Mouse (Mus musculus): ENCODE data around the gene P4hb. TPM values are rescaled to one million over a fixed set of nuclear protein-coding genes. Genes with fewer than 3 reads are reported as not detected.

P4hb gene
- polyA plus RNA-seq, 1 experiment from 2014 or later, result 442 TPM

- Histone ChIP-seq H3K79me2 (ENCODE audit: inconsistent target) (peaks cover 44% of the 10 kb centered on the region), H3K4me3 (ENCODE audit: inconsistent target) (peak overlapping the region; percentile 69), H3K27ac (peak overlapping the region; percentile 83), H3K36me3 (ENCODE audit: inconsistent target) (peaks cover 13% of the 10 kb centered on the region)
- WGBS (ENCODE audit: missing documents), result 13% methylated on average over 7 of the region's 7 CpGs
Measured at GRCm38 (mm10) chr11:120548786-120549167, 24.3 kb downstream of the P4hb start.

GRCm38 (mm10) chr11:120548214-120548613 is 24.8 kb downstream of the P4hb start:
- H3K4me3 ChIP-seq (ENCODE audit: inconsistent target), result peak overlapping the region; percentile 69
- peaks cover 44% of the 10 kb centered on the region for H3K79me2 ChIP-seq (ENCODE audit: inconsistent target)
- H3K27ac ChIP-seq, result peak overlapping the region; percentile 83
- WGBS (ENCODE audit: missing documents), result 88% methylated on average over 3 of the region's 3 CpGs
- H3K36me3 ChIP-seq (ENCODE audit: inconsistent target), result peaks cover 19% of the 10 kb centered on the region

- Histone ChIP-seq H3K27ac (peak overlapping the region; percentile 83), H3K36me3 (ENCODE audit: inconsistent target) (peaks cover 26% of the 10 kb centered on the region), H3K79me2 (ENCODE audit: inconsistent target) (peaks cover 44% of the 10 kb centered on the region), H3K4me3 (ENCODE audit: inconsistent target) (no peak overlapping the region)
- WGBS (ENCODE audit: missing documents), result 49% methylated on average over 2 of the region's 2 CpGs
Measured at GRCm38 (mm10) chr11:120547469-120547868, 25.6 kb downstream of the P4hb start.

GRCm38 (mm10) chr11:120545964-120546363 is 27.1 kb downstream of the P4hb start:
- no peak overlapping the region for H3K4me3 ChIP-seq (ENCODE audit: inconsistent target)
- H3K27ac ChIP-seq, result no peak overlapping the region
- peaks cover 44% of the 10 kb centered on the region for H3K79me2 ChIP-seq (ENCODE audit: inconsistent target)
- H3K36me3 ChIP-seq (ENCODE audit: inconsistent target), result peaks cover 30% of the 10 kb centered on the region
- WGBS (ENCODE audit: missing documents), result 97% methylated on average over 3 of the region's 3 CpGs

DNA sequence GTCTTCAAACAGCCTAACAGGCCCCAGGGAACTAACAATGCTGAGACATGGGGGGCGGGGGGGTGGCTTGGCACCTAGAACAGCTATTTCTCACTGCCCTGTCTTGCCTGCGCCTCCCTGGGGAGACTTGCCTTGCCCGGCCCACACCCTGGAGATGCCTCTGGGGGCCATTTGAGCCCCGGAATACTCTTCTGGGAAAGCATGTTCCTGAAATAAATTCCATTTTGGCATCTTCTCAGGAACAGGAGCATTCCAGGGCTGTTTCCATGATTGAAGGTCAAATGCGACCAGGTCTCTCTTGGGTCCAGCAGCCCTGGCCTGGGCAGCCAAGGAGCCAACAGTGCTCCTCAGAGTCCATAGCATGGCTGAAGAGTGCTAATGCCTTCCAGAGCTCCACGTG is 30.7 kb downstream of the P4hb start:
- 94% methylated on average over 6 of the region's 6 CpGs for WGBS (ENCODE audit: missing documents)
- no peak overlapping the region for H3K4me3 ChIP-seq (ENCODE audit: inconsistent target)
- no peak overlapping the region for H3K27ac ChIP-seq
- H3K36me3 ChIP-seq (ENCODE audit: inconsistent target), result peaks cover 30% of the 10 kb centered on the region
- peaks cover 26% of the 10 kb centered on the region; the same call in 1 of the 2 replicates for H3K79me2 ChIP-seq (ENCODE audit: inconsistent target)

DNA sequence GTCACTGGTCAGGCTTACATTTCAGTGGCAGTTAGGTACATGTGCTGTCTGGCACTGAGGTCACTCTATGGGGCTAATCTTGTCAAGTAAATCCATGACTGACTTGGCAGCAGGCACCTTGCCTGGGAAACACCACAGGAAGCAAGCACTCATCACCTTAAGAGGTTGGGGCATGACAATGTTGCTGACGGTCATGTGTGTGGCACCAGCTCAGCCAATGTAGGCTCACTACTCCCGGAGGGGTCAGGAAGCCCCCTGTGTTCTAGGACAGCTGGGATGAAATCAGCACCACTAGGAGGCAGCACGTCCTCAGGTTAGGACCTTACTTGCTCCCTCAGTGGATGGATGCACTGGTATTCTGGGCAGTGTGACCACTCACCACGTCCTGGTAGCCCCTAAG is 31.1 kb downstream of the P4hb start:
- Histone ChIP-seq H3K79me2 (ENCODE audit: inconsistent target) (peaks cover 21% of the 10 kb centered on the region; the same call in 1 of the 2 replicates), H3K36me3 (ENCODE audit: inconsistent target) (peaks cover 30% of the 10 kb centered on the region), H3K4me3 (ENCODE audit: inconsistent target) (no peak overlapping the region), H3K27ac (no peak overlapping the region)
- WGBS (ENCODE audit: missing documents), result 73% methylated on average over 4 of the region's 4 CpGs

DNA sequence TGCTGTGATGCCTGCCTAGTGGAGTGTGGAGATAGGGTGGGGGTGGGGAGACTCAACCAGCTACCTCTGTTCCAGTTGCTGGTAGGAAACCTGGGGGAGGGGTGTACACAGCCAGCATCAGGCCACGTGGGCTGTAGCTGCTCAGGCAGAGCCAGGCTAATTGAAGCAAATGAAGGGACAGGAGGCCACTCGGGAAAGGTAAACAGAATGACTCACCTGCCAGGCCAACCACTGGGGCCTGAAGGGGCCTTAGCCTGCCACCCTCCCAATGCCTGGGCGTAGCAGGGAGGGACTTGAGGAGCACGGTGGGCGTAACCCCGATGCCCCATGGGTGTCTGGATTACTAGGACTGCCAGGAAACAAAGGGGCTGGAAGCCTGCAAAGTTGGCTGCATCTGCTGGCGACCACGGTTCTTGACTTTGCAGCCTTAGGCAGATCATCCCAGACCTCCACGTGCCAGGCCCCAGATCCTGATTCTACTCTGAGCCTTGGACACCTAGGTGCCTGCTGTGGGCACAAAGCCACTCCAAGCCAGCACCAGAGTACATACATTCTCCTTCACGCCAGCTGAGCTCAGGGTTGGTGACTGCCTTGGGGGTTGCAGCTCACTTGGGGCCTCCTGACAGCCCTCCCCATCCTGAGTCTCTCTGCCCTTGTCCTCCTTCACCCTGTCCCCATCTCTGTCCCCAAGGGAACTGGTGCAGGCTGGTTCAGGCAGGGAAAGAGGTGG is 33.6 kb downstream of the P4hb start:
- H3K4me3 ChIP-seq (ENCODE audit: inconsistent target), result no peak overlapping the region
- no peaks in the 10 kb centered on the region for H3K79me2 ChIP-seq (ENCODE audit: inconsistent target)
- WGBS (ENCODE audit: missing documents), result 70% methylated on average over 10 of the region's 10 CpGs
- peaks cover 24% of the 10 kb centered on the region for H3K36me3 ChIP-seq (ENCODE audit: inconsistent target)
- H3K27ac ChIP-seq, result no peak overlapping the region

DNA sequence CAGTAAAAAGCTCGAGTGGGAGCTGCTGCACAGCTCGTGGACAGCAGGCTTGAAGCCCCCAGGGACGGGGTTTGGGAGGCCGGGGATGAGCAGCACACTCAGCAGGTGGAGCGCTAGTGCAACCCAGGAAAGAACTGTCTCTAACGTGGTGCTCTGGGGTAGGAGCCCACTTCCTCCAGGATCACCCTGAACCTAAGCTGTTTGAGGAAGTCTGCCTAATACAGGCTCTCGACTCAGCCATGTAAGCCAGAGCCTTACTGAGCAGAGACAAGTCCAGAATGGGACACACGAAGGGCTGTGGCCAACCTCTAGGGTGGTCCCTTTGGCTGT is 34.1 kb downstream of the P4hb start:
- H3K4me3 ChIP-seq (ENCODE audit: inconsistent target), result no peak overlapping the region
- no peaks in the 10 kb centered on the region for H3K79me2 ChIP-seq (ENCODE audit: inconsistent target)
- no peak overlapping the region for H3K27ac ChIP-seq
- peaks cover 19% of the 10 kb centered on the region; the same call in 1 of the 2 replicates for H3K36me3 ChIP-seq (ENCODE audit: inconsistent target)
- 17% methylated on average over 8 of the region's 8 CpGs for WGBS (ENCODE audit: missing documents)

GRCm38 (mm10) chr11:120538485-120538884 is 34.6 kb downstream of the P4hb start:
- Histone ChIP-seq H3K27ac (no peak overlapping the region), H3K79me2 (ENCODE audit: inconsistent target) (no peaks in the 10 kb centered on the region), H3K36me3 (ENCODE audit: inconsistent target) (peaks cover 14% of the 10 kb centered on the region; the same call in 1 of the 2 replicates), H3K4me3 (ENCODE audit: inconsistent target) (no peak overlapping the region)
- WGBS (ENCODE audit: missing documents), result 83% methylated on average over 3 of the region's 3 CpGs

GRCm38 (mm10) chr11:120535804-120536203 is 37.2 kb downstream of the P4hb start:
- Histone ChIP-seq H3K4me3 (ENCODE audit: inconsistent target) (no peak overlapping the region), H3K36me3 (ENCODE audit: inconsistent target) (no peaks in the 10 kb centered on the region), H3K79me2 (ENCODE audit: inconsistent target) (no peaks in the 10 kb centered on the region), H3K27ac (no peak overlapping the region)
- WGBS (ENCODE audit: missing documents), result 87% methylated on average over 3 of the region's 3 CpGs

- H3K36me3 ChIP-seq (ENCODE audit: inconsistent target), result no peaks in the 10 kb centered on the region
- WGBS (ENCODE audit: missing documents), result 92% methylated on average over 3 of the region's 3 CpGs
- H3K79me2 ChIP-seq (ENCODE audit: inconsistent target), result no peaks in the 10 kb centered on the region
- no peak overlapping the region for H3K27ac ChIP-seq
- H3K4me3 ChIP-seq (ENCODE audit: inconsistent target), result no peak overlapping the region
Measured at GRCm38 (mm10) chr11:120535145-120535544, 37.9 kb downstream of the P4hb start.

DNA sequence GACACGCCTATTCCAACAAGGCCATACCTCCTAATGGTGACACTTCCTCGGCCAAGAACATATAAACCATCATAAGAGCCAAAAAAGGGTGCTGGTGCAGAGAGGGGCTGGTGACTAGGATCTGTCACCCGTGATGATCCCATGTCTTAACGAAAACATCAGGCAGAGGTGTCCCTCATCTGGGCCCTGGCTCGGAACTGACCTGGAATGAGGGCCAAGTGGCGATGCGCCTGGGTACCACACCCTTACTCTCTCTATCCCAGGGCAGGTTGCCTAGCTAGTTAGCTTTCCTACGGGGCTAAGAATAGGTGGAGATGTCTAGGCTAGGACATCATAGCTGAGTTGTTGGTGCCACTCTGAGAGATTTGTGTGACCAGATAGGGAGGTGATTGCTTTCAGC is 39.0 kb downstream of the P4hb start:
- Histone ChIP-seq H3K27ac (no peak overlapping the region), H3K4me3 (ENCODE audit: inconsistent target) (no peak overlapping the region), H3K79me2 (ENCODE audit: inconsistent target) (no peaks in the 10 kb centered on the region), H3K36me3 (ENCODE audit: inconsistent target) (no peaks in the 10 kb centered on the region)
- 96% methylated on average over 8 of the region's 8 CpGs for WGBS (ENCODE audit: missing documents)

GRCm38 (mm10) chr11:120531646-120532045 is 41.4 kb downstream of the P4hb start:
- H3K36me3 ChIP-seq (ENCODE audit: inconsistent target), result no peaks in the 10 kb centered on the region
- no peak overlapping the region for H3K27ac ChIP-seq
- H3K79me2 ChIP-seq (ENCODE audit: inconsistent target), result no peaks in the 10 kb centered on the region
- H3K4me3 ChIP-seq (ENCODE audit: inconsistent target), result no peak overlapping the region
- 44% methylated on average over 9 of the region's 9 CpGs for WGBS (ENCODE audit: missing documents)

DNA sequence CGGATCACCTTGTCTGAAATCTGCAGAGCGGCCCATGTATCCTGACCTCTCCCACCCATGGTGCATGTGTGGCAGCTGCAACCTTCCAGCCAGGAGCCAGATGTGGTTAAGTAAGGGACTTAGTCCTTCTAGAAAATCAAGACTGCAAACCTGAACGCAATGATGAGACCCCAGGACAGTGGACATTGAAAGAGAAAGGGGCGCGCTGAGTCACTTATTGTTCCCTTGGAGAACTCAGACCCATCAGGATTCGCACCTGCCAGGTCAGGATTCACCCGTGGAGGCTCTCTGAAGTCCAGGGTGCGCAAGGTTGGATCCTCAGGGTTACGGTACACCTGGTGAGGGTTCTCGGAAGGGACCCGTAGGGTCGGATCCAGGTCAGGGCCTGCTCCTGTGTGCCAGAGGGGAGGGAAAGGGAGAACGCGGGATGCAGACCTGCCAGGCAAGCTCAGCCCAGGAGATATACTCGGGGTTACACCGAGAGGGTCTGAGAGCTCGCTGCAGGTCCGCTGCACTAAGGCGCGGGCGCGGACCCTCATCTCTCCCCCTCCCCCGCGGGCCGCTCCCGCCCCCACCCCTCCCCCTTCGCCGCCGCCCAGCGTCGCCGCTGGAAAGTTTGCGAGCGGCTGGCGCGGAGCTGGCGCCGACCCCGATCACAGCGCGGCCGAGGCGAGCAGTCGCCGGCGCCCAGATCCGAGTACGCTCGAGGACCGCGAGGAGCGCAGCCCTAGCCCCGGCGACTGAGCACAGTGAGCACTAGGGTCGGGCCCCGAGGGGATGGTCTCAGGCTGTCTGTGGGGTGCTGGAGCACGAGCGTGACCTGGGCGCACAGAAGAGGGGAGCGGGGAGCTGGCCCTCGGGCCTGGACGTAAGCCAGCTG is 42.7 kb downstream of the P4hb start, which contains the start of gene Gcgr:
Gene Gcgr, plus strand, starts transcription at position 615 of the 880 bp plus-strand sequence.
- Histone ChIP-seq H3K27ac (no peak within 1 kb of the TSS), H3K79me2 (ENCODE audit: inconsistent target) (no peaks in the 10 kb centered on the region), H3K36me3 (ENCODE audit: inconsistent target) (no peaks in the 10 kb centered on the region), H3K4me3 (ENCODE audit: inconsistent target) (no peak within 1 kb of the TSS)
- 16% methylated on average over 56 of the region's 62 CpGs for WGBS (ENCODE audit: missing documents)

DNA sequence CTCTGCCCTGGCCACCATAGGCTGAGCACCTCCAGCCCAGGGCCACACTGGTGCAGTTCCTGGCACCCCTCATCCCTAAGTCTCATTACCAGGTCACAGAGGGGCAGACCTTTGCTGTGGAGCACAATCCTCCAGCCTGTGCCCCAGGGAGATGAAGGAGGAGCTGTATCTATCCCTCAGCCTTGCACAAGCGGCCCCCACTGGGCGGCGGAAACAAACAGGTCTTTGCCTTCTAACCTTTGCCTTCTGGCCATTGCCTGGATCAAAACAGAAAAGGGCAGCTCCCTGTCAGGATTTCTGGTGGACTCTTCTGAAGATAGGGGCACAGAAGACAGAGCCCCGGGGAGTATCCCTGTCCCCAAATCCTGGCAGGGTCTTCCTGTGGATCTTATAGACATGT is 44.1 kb downstream of the P4hb start:
- Histone ChIP-seq H3K27ac (no peak overlapping the region), H3K79me2 (ENCODE audit: inconsistent target) (no peaks in the 10 kb centered on the region), H3K36me3 (ENCODE audit: inconsistent target) (no peaks in the 10 kb centered on the region), H3K4me3 (ENCODE audit: inconsistent target) (no peak overlapping the region)
- WGBS (ENCODE audit: missing documents), result 75% methylated on average over 4 of the region's 4 CpGs

Measured in macrophage (primary cell).